Mouse (Mus musculus): Measurements from ENCODE around the gene Park7. TPM values are rescaled to one million over a fixed set of nuclear protein-coding genes. Genes with fewer than 3 reads are reported as not detected.

Park7 gene
- polyA plus RNA-seq, 3 experiments from 2014 or later: 379 to 537 (median 522) TPM

Other genes with a start within 250 kb of the Park7 start
- gene Errfi1, start 60.5 kb downstream of the Park7 start, polyA plus RNA-seq (2017; shearing (Covaris generic)): 1 to 10 TPM; 3.2 to 4.5 (median 3.6) TPM
- 100 to 1,000 TPM; 101 to 158 (median 156) TPM for gene Tnfrsf9, start 125 bp upstream of the Park7 start, polyA plus RNA-seq (2017; shearing (Covaris generic))
- not detected for gene Uts2, start 82.7 kb upstream of the Park7 start, polyA plus RNA-seq (2017; shearing (Covaris generic))
- 1 to 10 TPM; 1.8 to 7.7 (median 7.6) TPM for gene Per3, start 130.2 kb upstream of the Park7 start, polyA plus RNA-seq (2017; shearing (Covaris generic))
- gene Vamp3, start 143.5 kb upstream of the Park7 start, polyA plus RNA-seq (2017; shearing (Covaris generic)): 10 to 100 TPM; 43.5 to 56.3 (median 47.6) TPM
- not detected for gene Gm13090, start 175.1 kb upstream of the Park7 start, polyA plus RNA-seq (2017; shearing (Covaris generic))

Data from inflammation-experienced regulatory T-cells, adult 6 months (primary cell).